Mouse (Mus musculus) lung, postnatal 14 days (tissue): Measurements from ENCODE around the gene Ppp1r21.

Experiments used
- DNase-seq: peaks from one replicate; pipeline ENCODE4 v3.0.0; 2021

The Ppp1r21 gene

DNA sequence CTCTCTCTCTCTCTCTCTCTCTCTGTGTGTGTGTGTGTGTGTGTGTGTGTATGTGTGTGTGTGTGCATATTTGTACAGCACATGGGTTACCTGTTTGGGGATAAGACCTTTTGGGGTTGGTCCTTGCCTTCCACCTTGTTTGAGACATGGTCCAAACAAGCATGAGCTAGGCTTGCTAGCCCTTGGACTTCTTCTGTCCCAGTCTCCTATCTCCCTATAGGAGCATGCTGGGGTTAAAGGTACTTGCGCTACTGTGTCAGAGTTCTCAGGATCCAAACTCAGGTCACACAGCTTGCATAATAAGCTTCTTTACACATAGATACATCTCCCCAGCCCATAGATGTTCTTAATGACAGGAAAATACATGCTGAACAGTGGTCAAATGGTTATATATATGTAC is 84.8 kb downstream of the Ppp1r21 start:
- DNase-seq: no peak

DNA sequence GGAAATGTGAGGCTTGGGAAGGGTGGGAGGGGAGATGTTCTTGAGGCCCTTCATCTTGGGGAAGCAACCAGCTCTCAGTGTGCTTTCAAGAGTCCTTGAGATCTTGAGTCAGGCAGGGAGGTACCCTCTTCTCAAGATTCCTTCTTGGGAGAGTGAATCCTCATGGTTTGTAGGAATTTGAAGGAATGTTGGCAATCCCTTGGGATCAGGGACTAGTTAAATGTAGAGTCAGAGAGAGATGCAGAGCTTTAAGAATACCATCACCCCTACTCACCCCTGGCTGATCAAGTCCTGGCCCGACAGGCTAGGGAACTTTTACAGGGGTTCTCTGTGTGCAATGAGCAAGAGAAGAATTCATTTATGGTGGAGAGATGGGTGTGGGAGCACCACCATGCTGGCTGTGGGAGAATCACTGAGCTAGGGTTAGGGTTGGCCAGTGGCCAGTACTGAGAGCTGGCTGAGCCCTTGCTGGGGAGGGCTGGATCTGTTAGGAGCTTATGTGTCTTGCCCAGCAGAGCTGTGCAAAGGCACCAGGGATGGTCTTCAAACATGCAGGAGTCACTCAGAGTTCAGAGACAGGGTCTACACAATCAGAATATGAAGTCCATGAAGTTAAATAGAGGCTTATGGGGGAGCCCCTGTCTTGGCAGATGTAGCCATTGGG is 85.7 kb downstream of the Ppp1r21 start:
- no peak for DNase-seq

GRCm38 (mm10) chr17:88620935-88621334 is 91.0 kb downstream of the Ppp1r21 start:
- DNase-seq: no peak

DNA sequence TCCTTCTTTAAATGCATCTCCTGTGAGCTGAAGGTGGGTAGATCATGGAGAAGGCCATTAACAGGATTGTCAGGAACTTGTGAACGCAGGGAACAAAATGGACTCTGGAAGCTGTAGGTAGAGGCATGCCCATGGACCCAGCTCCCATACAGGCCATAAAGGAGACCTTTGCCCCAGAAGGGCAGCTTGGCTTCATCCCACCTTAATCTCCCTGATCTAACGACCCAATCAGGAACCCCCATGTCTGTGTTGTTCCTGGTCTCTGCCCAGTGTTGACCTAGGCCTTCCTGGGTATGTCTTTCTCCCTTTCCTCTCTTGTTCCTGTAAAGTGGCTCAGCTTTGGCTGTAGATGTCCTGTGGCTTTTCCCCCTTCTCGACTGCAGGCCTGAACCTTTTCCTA is 91.5 kb downstream of the Ppp1r21 start:
- DNase-seq: no peak

- DNase-seq: no peak
These were observed 92.8 kb downstream of the Ppp1r21 start for GRCm38 (mm10) chr17:88622711-88623110.

DNA sequence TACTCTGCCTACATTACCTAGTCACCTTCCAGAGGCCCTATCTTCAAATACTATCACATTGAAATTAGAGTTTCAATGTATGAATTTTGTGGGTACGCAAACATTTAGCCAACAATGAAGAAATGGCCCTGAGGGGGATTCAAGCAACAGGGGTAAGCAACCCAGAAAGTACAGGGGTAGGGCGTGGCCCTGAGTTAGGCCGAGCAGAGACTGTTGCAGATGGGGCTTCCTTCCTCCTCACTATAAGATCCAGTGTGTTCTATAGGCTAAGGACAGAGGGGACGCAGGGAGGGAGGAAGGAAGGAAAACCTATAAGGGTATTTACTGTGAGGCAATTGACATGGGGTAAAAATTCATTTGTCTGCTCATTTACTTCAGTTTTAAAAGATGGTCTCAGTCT is 94.5 kb downstream of the Ppp1r21 start:
- DNase-seq: no peak

GRCm38 (mm10) chr17:88625350-88625749 is 95.4 kb downstream of the Ppp1r21 start:
- DNase-seq: no peak

DNA sequence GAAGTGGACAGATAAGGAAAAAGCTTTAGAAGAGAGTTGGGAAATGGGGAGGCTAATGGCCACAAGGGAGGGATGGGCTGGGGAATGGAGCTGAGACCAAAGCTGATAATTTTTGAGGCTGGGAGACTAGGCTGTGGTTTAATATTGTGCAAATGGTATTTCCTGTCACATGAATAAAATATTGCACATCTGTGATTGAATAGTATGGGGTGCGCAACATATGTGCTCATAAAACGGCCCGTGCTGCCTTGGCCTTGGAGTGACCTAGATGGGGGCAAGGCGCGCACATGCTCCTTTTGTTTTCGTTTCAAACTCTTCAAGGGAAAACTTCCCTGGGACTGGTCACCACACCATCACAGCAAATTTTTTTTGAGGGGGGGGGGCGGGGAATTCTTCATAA is 96.0 kb downstream of the Ppp1r21 start:
- DNase-seq: no peak

DNA sequence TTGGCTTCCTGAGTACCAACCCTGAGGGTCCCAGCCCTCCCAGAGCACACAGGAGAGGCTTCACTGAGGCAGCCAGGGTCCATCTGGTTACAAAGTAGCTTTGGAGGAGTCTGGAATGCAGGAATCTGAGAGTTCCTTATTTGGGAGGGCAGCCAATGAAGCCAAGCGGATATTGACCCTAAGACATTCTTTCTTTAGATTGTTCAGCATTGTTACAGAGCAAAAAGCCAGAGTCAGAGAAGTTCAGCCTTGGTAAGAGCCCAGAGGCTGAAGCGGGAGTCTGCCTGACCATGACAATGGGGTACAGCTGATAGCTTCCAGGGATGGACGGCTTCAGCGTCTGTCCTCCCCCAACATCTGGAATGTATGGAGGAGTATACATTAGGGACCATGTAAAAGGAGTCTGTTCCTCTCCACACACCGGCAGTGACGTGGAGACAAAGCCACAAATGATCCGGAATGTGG is 96.5 kb downstream of the Ppp1r21 start:
- DNase-seq: peak; percentile 23

GRCm38 (mm10) chr17:88627150-88627549 is 97.2 kb downstream of the Ppp1r21 start:
- DNase-seq: peak; percentile 21

- DNase-seq: peak; percentile 75
These were observed 98.9 kb downstream of the Ppp1r21 start for GRCm38 (mm10) chr17:88628676-88629380.

GRCm38 (mm10) chr17:88629381-88629759 is 99.5 kb downstream of the Ppp1r21 start:
- no peak for DNase-seq

GRCm38 (mm10) chr17:88629931-88630553 is 100.1 kb downstream of the Ppp1r21 start:
- DNase-seq: peak; percentile 77

DNA sequence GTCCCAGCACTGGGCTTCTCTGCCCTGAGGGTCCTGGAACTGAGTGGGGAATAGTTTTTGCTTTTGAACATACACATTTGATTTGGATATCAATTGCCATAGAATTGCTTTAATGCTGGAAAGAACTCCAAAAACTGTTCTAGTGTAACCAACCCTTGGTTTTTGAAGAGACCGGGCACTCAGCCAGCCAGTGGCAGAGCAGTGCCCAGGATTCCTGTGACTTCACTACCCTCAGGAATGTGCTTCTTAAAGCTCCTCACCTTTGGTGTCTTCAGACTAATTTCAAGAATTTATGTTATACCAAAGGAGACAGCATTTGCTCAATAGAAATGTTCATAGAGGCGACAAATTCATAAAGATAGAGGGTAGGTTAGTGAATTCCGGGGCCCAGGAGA is 100.6 kb downstream of the Ppp1r21 start:
- peak; percentile 80 for DNase-seq

GRCm38 (mm10) chr17:88632631-88633030 is 102.7 kb downstream of the Ppp1r21 start:
- DNase-seq: no peak

DNA sequence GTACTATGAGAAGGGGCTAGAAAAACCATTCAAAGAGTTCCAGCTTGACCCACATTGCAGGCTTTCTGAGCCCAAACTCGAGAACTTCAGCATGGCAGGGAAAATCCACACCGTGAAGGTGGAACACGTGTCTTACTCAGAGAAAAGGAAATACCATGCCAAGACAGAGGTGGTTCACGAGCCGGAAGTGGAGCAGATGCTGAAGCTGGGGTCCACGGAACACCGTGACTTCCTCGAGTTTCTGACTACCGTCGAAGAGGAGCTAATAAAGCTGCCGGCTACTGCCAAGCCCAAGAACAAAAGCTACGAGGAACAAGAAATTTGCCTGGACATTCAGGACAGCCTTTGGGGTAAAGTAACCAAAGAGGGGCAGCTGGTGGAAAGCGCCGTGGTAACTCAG is 106.2 kb downstream of the Ppp1r21 start:
- no peak for DNase-seq

- no peak for DNase-seq
These were observed 106.7 kb downstream of the Ppp1r21 start for GRCm38 (mm10) chr17:88636587-88636986.
